Mouse (Mus musculus) embryonic facial prominence, embryonic 14.5 days (tissue): Measurements from ENCODE around the gene Dapk2. TPM values are rescaled to one million over a fixed set of nuclear protein-coding genes. Genes with fewer than 3 reads are reported as not detected.

Experiments
- ATAC-seq: fragments of 200-750 bp; cut with Nextera tagmentation; 2 replicates; pipeline ENCODE4 v1.8.0; 2017; ENCODE audit warnings: low read depth, moderate number of reproducible peaks, moderate TSS enrichment
- DNase-seq: peaks from one replicate; pipeline ENCODE4 v3.0.0-alpha.2; 2015; ENCODE audit warnings: low spot score
- H3K27ac ChIP-seq: fragments of 300-500 bp; sonication (generic); replicated peaks from 2 replicates; pipeline ENCODE4 v1.5.1; 2014; ENCODE audit warnings: low read depth, mild to moderate bottlenecking, low read length, moderate library complexity
- H3K27me3 ChIP-seq: fragments of 300-500 bp; sonication (generic); replicated peaks from 2 replicates; pipeline ENCODE4 v1.6.1; 2014; ENCODE audit warnings: low read length; ENCODE audit not compliant: control insufficient read depth, insufficient read depth
- H3K36me3 ChIP-seq: fragments of 300-500 bp; sonication (generic); 2 replicates; pipeline ENCODE4 v1.6.1; 2014; ENCODE audit warnings: low read length, mixed read lengths; ENCODE audit not compliant: control insufficient read depth, insufficient read depth
- H3K4me1 ChIP-seq: fragments of 300-500 bp; sonication (generic); 2 replicates; pipeline ENCODE4 v1.6.1; 2014; ENCODE audit warnings: antibody characterized with exemption, low read length; ENCODE audit not compliant: control insufficient read depth, insufficient read depth
- H3K4me2 ChIP-seq: fragments of 300-500 bp; sonication (generic); 2 replicates; pipeline ENCODE4 v1.6.1; 2014; ENCODE audit warnings: low read depth, mild to moderate bottlenecking, low read length, moderate library complexity, mixed read lengths
- H3K4me3 ChIP-seq: fragments of 300-500 bp; sonication (generic); 2 replicates; pipeline ENCODE4 v1.5.1; 2014; ENCODE audit warnings: low read depth, mild to moderate bottlenecking, low read length
- H3K9ac ChIP-seq: fragments of 300-500 bp; sonication (generic); 2 replicates; pipeline ENCODE4 v1.6.1; 2014; ENCODE audit warnings: low read depth, mild to moderate bottlenecking, low read length, moderate library complexity, mixed read lengths
- H3K9me3 ChIP-seq: fragments of 300-500 bp; sonication (generic); 2 replicates; pipeline ENCODE4 v1.6.1; 2016; ENCODE audit warnings: low read length; ENCODE audit not compliant: control insufficient read depth
- WGBS: fragments of 180-500 bp; shearing (Covaris S2); extraction: QIAGEN DNeasy Blood & Tissue Kit; methylation state at CpG from one replicate; pipeline ENCODE4 v1.1.7; 2014; 5-methylcytosine and 5-hydroxymethylcytosine counted together
- polyA plus RNA-seq: library from polyadenylated mRNA; unstranded; fragments of >200 nt; fragmentation: Nextera tagmentation; extraction: Ambion mirVana; gene quantifications from 2 replicates; pipeline ENCODE4 v1.2.1, GENCODE M21; 2014

The Dapk2 gene
- polyA plus RNA-seq, 1 experiment from 2014 or later, result 14.3 TPM

GRCm38 (mm10) chr9:66300448-66301027 lies 142.5 kb downstream of the Dapk2 start:
- Histone ChIP-seq H3K36me3 (no peaks in the 10 kb centered on the region), H3K27me3 (no peaks in the 10 kb centered on the region), H3K4me3 (no peak overlapping the region), H3K4me2 (no peak overlapping the region), H3K9me3 (no peaks in the 10 kb centered on the region), H3K9ac (no peak overlapping the region), H3K27ac (no peak overlapping the region), H3K4me1 (peaks cover 2% of the 10 kb centered on the region; the same call in 1 of the 2 replicates)
- WGBS, result 81% methylated on average over 2 of the region's 2 CpGs
- ATAC-seq (no peak), DNase-seq (no peak)

- Histone ChIP-seq H3K4me3 (peak overlapping the region; percentile 28; the same call in 1 of the 2 replicates), H3K27ac (no peak overlapping the region), H3K9ac (no peak overlapping the region), H3K4me2 (peak overlapping the region; percentile 49), H3K4me1 (peaks cover 5% of the 10 kb centered on the region; the same call in 1 of the 2 replicates), H3K9me3 (no peaks in the 10 kb centered on the region), H3K27me3 (no peaks in the 10 kb centered on the region), H3K36me3 (no peaks in the 10 kb centered on the region)
- WGBS, result 86% methylated on average over 3 of the region's 3 CpGs
- ATAC-seq (no peak), DNase-seq (no peak)
These were observed 146.5 kb downstream of the Dapk2 start for GRCm38 (mm10) chr9:66304320-66305090.

DNA sequence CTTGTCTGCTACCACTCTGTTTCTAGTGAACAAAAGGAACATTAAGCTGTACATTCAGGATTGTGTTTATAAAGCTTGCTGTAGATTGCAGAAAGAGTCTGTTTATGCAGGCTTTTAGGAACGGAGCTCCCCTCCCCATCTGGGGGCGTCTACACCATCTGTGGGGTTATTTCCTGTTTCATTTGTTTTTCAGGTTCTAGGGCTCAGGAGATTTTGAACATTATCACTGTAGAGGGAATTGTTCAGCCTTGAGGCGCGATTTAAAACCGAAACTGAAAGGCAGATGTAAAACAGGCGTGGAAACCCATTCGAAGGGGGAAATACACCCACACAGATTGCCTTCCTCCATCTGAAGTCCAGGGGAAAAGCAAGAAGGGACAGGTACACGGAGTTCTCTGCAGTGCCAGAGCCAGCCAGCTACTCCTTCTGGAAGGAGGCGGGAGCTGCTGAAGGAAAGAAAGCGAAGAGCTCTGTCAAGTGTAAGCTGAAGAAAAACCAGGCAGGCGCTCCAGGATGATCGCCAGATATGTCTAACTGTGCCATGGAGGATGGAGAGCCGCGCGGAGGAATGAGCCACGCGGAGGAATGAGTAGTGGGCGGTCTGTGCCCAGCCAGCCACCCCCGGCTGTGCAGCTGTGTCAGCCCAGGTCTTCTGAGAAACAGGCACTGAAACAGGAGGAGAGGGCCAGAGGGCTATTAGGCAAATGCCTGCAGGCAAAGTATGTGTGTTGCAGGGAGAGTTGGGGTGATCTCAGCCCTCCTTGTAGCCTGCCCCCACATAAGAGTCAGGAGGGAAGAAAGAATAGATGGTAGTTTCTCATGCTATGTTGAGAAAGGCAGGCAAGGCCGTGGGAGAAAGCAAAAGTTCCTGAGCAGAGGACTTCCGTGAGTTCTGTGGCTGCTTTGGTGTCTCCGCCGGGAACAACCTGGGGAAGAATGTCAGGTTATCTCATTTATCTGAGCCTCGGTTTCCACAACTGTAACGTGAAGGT lies 147.4 kb downstream of the Dapk2 start:
- Histone ChIP-seq H3K4me1 (peaks cover 5% of the 10 kb centered on the region; the same call in 1 of the 2 replicates), H3K27ac (0 out of 2 replicates have a peak overlapping the region, but pooled peaks have one; percentile 3), H3K27me3 (no peaks in the 10 kb centered on the region), H3K9me3 (no peaks in the 10 kb centered on the region), H3K9ac (0 out of 2 replicates have a peak overlapping the region, but pooled peaks have one; percentile 1), H3K36me3 (no peaks in the 10 kb centered on the region), H3K4me2 (peak overlapping the region; percentile 49), H3K4me3 (peak overlapping the region; percentile 28)
- WGBS, result 40% methylated on average over 25 of the region's 25 CpGs
- DNase-seq, result peak; percentile 20
- no peak for ATAC-seq

DNA sequence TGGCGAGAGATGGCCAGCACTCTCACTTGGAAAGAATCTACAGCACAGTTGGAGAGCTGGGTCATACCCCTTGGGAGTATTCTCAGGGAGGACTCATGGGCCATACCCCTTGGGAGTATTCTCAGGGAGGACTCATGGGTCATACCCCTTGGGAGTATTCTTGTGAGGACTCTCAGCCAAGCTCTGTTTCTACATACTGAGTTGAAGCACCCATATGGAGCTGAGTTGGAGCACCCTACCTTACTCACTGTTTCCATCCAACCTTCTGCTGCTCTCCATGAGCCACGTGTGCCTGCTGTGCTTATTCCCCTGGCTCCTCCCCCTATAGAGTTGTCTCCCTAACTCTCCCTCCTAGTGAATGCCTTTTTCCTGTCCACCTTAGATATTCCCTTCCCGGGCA lies 148.4 kb downstream of the Dapk2 start:
- ATAC-seq (no peak), DNase-seq (no peak)
- WGBS, result 80% methylated on average over 3 of the region's 3 CpGs

GRCm38 (mm10) chr9:66307341-66307740 lies 149.3 kb downstream of the Dapk2 start:
- 23% methylated on average over 2 of the region's 2 CpGs for WGBS
- H3K27ac ChIP-seq, result no peak overlapping the region
- no peak overlapping the region for H3K4me2 ChIP-seq
- DNase-seq (peak; percentile 91), ATAC-seq (0 out of 2 replicates have a peak, but pooled peaks have one; percentile 47)
- H3K4me3 ChIP-seq, result no peak overlapping the region
- H3K4me1 ChIP-seq, result peaks cover 5% of the 10 kb centered on the region; the same call in 1 of the 2 replicates
- no peaks in the 10 kb centered on the region for H3K9me3 ChIP-seq
- no peaks in the 10 kb centered on the region for H3K27me3 ChIP-seq
- H3K9ac ChIP-seq, result no peak overlapping the region
- H3K36me3 ChIP-seq, result no peaks in the 10 kb centered on the region

More for the DNA sequence above, 148.4 kb downstream of the Dapk2 start:
- Histone ChIP-seq H3K36me3 (no peaks in the 10 kb centered on the region), H3K4me2 (no peak overlapping the region), H3K4me3 (no peak overlapping the region), H3K27me3 (no peaks in the 10 kb centered on the region), H3K9ac (no peak overlapping the region), H3K9me3 (no peaks in the 10 kb centered on the region), H3K27ac (no peak overlapping the region), H3K4me1 (peaks cover 5% of the 10 kb centered on the region; the same call in 1 of the 2 replicates)

DNA sequence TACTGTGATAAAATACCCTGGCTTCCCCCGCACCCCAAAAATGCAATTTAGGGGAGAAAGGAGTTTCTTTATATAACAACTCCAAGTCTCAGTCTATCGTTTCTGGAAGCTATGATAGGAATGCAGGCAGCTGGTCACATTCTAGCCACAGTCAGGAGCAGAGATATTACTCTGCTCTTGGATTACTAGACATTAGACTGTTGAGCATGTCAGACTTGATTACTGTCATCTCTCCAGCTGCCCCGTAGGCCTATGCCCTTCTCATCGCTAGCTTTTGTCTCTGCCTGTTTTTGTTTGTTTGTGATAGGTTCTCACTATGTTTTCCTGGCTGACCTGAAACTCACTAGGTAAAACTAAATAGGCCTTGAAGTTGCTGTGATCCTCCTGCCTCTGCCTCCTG lies 150.7 kb downstream of the Dapk2 start:
- no peak for ATAC-seq
- no peak for DNase-seq
- no peaks in the 10 kb centered on the region for H3K27me3 ChIP-seq
- no peak overlapping the region for H3K9ac ChIP-seq
- H3K4me2 ChIP-seq, result no peak overlapping the region
- H3K4me3 ChIP-seq, result no peak overlapping the region
- H3K4me1 ChIP-seq, result peaks cover 5% of the 10 kb centered on the region; the same call in 1 of the 2 replicates
- no peak overlapping the region for H3K27ac ChIP-seq
- no peaks in the 10 kb centered on the region for H3K9me3 ChIP-seq
- H3K36me3 ChIP-seq, result no peaks in the 10 kb centered on the region
- 63% methylated on average over 4 of the region's 4 CpGs for whole genome bisulfite sequencing

DNA sequence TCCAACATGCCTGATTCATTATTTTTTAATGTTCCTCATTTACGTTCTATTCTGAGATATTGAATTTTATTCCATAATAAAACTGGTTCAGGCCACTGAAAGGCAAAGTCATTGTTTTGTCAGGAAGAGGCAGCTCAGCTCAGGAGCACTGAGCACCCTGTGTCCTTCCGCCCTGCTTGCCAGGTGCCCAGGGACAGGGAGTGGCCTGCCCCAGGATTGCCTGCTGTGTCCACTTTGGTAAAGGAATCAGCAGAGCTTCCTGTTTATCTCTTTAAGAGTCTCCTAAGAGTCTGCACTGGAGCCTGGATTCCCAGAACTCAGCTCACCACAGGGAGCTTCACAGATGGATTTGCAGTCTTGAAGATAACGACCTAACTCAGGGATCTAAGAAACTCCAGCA lies 153.4 kb downstream of the Dapk2 start:
- DNase-seq, result no peak
- Histone ChIP-seq H3K36me3 (no peaks in the 10 kb centered on the region), H3K4me3 (no peak overlapping the region), H3K27me3 (no peaks in the 10 kb centered on the region), H3K27ac (no peak overlapping the region), H3K9me3 (no peaks in the 10 kb centered on the region), H3K4me2 (no peak overlapping the region), H3K4me1 (no peaks in the 10 kb centered on the region), H3K9ac (no peak overlapping the region)
- 39% methylated on average over 3 of the region's 3 CpGs for WGBS
- no peak for ATAC-seq

- Histone ChIP-seq H3K4me2 (no peak overlapping the region), H3K9me3 (no peaks in the 10 kb centered on the region), H3K4me1 (no peaks in the 10 kb centered on the region), H3K9ac (no peak overlapping the region), H3K27ac (no peak overlapping the region), H3K27me3 (no peaks in the 10 kb centered on the region), H3K4me3 (no peak overlapping the region), H3K36me3 (no peaks in the 10 kb centered on the region)
- 78% methylated on average over 2 of the region's 2 CpGs for WGBS
- no peak for DNase-seq
- ATAC-seq, result no peak
These were observed 158.6 kb downstream of the Dapk2 start for GRCm38 (mm10) chr9:66316603-66317002.
